Mouse (Mus musculus) T-helper 2 cell (primary cell): ENCODE measurements around the gene Dapk1.

Experiments
- in situ Hi-C: fragments of 300-600 bp; cut with MboI, MseI; formaldehyde crosslinking; loops from one replicate; pipeline ENCODE4 v1.15.1; 2025; ENCODE audit warnings: high pct_unique_total_duplicates

The Dapk1 gene

DNA sequence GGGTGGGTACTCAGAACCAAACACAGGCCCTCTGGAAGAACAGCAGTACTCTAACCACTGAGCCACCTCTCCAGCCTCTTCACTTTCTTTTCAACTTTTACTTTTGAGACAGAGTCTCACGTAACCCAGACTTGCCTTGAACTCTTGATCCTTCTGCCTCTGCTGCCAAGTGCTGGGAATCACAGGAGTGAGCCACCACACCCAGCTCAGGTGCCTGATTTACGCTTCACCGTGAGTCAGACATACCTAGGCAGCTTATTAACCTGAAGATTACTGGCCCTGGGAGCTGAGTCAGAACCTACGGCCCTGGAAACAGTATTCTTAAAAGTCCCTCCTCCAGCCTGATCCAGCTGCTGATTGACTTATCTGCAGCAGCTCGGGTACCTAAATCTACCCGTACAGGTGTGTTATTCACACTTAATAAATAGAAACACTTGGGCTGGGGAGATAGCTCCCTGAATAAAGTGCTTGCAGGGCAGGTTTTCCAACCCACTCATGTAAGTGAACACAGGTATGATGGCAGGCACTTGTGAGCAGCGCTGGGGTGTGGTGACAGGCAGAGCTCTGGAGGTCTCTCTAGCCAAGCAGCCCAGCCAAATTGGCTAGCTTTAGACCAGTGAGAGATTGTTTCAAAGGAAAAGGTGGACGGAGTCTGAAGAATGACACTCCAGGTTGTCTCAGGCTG, 60.9 kb downstream of the Dapk1 start:
- in situ Hi-C loops, result no loop called here

DNA sequence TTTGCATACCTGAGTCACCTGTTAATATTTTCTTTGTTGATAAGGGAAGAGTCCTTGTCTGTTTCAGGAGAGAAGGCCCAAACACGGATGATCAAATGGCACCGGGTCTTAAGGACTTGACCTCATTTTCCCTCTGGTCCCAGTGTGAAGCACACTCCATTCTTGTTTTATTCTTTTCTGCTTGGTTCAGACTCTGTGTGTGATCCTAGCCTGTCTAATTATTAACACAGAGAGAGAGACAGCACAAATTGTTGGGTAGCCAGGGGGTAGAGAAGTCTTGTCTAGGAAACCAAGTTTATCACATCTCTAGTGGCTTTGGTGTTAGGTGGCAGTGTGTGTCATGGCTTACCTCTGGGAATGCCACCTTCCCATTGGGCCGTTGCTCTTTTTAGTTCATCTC, 62.3 kb downstream of the Dapk1 start:
- in situ Hi-C loops, result no loop called here

DNA sequence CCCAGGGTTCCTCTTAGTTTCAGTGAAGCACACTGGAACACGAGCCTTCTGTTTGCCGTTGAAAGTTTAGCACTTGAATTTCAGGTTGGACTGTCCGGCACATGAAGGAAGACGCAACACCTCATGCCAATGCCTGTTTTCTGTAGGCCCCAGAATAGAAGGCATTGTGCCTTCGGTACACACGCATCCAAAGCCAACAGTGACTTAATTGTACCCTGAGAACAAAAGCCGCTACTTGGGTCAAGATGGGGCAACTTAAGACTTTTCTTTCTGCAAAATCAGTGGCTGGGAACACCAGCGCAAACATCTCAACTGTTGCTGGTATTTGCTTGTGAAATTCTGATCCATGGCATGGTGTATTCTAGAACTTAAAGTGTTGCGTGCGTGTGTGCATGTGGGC, 63.1 kb downstream of the Dapk1 start:
- in situ Hi-C loops, result no loop called here

DNA sequence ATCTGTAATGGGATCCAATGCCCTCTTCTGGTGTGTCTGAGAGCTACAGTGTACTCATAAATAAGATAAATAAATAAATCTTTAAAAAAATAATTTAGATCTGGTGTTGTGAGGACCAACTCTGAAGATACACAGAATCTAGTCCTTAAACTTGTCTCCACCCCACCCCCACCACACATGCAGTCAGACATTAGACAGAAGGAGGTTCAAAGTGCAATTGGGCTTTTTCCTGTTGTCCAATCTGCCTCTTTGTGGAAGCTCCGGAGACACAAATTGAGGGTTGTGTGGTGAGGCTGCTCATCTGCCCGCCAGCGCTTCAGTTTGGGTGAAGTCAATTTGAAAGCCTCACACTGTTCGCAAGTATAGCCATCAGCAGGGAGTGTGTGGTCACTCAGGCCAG, 63.7 kb downstream of the Dapk1 start:
- in situ Hi-C loops, result no loop called here

DNA sequence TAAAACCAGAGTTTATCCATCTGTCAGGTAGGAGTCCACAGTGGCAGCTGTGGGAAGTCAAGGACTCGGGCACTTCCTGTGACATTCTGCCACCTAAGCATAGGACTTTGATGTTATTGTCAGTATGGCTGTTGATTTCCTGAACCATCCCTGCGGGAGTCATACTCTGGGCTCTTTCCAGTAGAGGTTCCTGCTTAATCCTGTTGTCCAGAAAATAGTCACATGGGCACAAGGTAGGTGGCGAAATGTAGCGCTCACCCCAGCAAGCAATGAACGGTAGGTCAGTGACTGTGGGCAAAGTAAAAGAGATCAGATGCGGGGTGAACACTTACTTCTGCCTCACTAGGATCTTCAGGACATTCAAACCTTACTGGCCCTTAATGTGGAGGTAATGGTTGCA, 66.3 kb downstream of the Dapk1 start:
- in situ Hi-C loops, result no loop called here

- in situ Hi-C loops, result no loop called here
Observed at GRCm38 (mm10) chr13:60670605-60671004, 68.9 kb downstream of the Dapk1 start.

DNA sequence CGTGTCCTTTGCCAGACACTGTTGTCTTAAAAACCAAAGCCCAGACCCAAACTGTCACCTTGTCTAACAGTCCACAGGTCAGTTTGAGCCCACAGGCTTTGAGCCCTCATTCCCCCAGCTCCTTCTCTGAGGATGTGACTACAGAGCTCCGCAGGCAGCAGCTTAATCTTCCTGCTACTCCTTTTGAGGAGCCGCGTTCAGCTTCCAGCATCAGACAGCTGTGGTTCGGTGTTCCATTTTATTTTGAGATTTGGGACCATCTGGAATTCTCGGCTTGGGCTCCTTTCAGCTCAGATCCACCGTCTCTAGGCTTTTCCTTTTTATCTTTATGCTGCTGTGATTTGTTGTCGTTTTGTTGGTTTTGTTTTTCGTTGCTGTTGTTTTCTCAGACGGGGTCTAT, 69.5 kb downstream of the Dapk1 start:
- in situ Hi-C loops, result no loop called here

GRCm38 (mm10) chr13:60672287-60672686, 70.5 kb downstream of the Dapk1 start:
- in situ Hi-C loops, result no loop called here

DNA sequence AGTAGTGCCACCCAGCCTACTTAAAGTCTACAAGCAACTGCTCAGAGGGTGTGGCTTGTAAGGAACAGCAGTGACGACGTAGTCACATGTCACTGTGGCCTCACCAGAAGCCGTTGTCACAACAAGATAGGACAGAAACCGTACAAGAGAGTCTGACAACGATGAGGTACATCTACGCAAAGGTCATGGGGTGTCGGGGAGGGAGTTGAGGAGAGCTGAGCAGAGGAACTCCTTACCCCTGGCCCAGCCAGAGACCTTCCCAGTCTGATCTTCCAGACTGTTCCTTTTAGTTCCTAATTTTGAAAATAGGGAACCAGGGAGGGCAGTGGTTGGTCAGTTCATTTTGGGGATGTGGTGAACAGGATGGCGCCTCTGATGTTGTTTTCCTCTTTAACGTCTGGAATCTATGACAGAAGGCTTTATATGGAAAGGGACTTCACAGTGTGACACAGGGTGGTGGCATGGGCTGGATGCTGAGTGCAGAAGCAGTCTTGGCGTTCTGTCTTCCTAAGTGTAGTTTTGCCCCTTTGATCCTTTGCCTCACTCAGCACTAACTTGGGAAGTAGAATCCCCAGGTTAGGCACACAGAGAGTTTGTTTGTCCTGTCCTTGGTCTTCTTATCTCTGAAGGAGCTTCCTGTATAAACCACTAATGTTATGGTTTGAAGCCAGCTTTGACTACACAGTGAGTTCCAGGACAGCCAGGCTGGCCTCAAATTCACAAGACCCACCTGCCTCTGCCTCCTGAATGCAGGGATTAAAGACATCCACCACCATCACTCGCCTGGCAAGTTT, 71.3 kb downstream of the Dapk1 start:
- in situ Hi-C loops, result no loop called here

GRCm38 (mm10) chr13:60674301-60674700, 72.6 kb downstream of the Dapk1 start:
- in situ Hi-C loops, result no loop called here

- in situ Hi-C loops, result no loop called here
Observed at GRCm38 (mm10) chr13:60674911-60675310, 73.2 kb downstream of the Dapk1 start.

DNA sequence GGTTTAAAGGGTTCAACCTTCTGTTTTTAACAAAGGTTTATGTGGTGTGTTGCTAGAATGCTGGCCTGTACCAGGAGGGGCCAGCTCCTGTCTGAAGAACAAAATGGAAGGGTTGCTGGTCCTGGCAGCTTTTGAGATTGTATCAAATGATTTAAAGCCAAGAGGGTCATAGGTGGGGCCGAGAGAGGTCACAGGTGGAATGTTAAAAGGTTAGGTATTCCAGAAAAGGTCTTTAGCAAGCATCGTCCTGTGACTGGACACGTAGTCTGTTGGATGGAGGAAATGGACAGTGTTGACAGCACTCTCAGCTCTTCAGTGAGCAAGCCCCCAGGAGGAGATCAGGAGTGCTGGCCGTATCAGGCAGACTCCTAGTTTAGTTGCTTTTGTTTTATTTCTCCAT, 73.7 kb downstream of the Dapk1 start:
- in situ Hi-C loops, result no loop called here

- in situ Hi-C loops, result no loop called here
Observed at GRCm38 (mm10) chr13:60678912-60679311, 77.2 kb downstream of the Dapk1 start.

DNA sequence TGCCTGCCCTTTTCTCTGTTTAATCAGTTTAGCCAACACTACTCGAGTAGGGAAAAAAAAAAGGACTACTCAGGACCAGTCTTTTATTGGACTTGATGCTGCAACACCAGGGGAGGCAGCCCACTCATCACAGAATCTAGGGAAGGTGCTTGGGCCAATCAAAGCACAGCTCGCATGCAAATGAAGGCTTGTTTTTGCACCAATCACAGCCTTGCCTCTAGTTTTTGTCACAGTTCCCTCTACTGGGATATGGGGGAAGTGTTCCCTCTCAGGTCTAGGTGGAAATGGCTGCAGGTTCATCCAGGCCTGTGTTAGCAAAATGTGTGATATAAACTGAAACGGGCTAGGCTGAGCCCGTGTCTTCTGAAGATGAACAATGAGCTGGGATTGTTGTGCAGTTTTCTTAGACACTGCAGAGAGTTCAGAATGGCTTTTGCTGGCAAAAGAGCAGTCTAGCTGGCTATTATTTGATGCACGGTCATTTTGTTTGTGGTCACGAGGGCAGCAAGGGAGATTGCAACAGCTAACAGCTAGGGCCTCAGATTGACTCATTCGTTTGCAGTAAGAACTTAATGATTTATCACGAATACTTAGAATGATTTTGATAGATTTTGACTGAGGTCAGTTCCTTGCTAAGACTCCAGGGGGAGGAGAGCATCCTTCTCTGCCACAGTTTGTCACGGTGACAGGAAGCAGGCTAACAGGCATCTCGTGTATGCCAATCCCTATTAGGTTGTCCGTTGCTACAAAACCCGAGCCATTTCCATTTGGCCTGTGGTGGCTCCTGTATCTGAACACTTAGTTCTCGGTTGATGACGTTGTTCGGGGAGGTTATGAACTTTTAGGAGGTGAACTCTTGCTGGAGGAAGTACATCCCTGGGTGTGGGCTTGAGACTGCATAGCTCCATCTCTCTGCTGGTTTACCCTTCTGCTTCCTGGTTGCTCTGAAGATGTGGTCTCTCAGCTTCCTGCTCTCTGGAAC, 81.3 kb downstream of the Dapk1 start:
- in situ Hi-C loops, result no loop called here

- in situ Hi-C loops, result no loop called here
Observed at GRCm38 (mm10) chr13:60684050-60684760, 82.5 kb downstream of the Dapk1 start.

DNA sequence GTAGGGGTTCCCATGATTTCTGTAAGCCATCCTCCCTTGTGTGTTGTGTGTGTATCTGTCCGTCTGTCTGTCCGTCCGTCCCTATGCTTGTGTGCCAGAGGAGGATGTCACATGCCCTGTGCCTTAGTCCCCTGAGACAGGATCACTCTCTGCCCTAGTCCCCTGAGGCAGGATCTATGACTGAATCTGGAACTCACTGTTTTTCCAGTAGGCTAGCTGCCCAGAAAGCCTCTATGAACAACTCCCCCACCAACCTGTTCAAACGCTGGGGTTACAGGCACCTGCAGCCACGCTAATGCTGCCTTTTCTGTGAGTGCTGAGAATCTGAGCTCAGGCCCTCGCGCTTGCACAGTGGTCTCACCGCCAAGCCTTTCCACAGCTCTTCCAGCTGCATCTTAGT, 83.1 kb downstream of the Dapk1 start:
- in situ Hi-C loops, result no loop called here

GRCm38 (mm10) chr13:60685216-60685615, 83.5 kb downstream of the Dapk1 start:
- in situ Hi-C loops, result no loop called here

- in situ Hi-C loops, result no loop called here
Observed at GRCm38 (mm10) chr13:60686024-60686663, 84.4 kb downstream of the Dapk1 start.

GRCm38 (mm10) chr13:60686967-60687366, 85.2 kb downstream of the Dapk1 start:
- in situ Hi-C loops, result no loop called here

DNA sequence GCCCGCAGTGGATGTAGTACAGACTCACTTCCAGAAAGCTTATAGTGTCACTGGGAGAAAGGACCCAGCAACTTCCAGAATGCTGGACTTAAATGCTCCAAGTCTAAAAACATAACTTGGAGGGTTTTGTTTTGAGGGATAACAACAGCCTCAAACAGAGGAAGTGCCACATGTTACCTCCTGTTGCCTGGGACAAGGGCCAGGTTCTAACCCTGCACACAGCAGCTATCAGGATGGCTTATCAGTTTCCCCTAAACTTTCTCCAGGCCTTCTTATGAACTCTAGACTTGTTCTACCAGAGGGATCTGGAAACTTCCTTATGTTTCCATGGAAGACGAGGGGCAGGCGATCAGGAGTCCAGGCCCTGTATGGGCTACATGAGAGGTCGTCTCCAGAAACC, 85.7 kb downstream of the Dapk1 start:
- in situ Hi-C loops, result no loop called here

GRCm38 (mm10) chr13:60687891-60688290, 86.1 kb downstream of the Dapk1 start:
- in situ Hi-C loops, result no loop called here
